In genomic region chr10:95299010-95299807, GRCm38 (mm10) we compare ENCODE assay signal across 25 mouse cellular contexts. TPM values are rescaled to one million over a fixed set of nuclear protein-coding genes. Genes with fewer than 3 reads are reported as not detected.
DNase-seq lines count a peak whose midpoint lies in the region; ATAC-seq and TF ChIP-seq lines count a peak whose summit lies in the region.
"Had no signal": no experiment of that assay in that cellular context is flagged by ENCODE, and none has a peak within 500 bp of the region (broad histone marks: within the 10 kb centered on the region; RNA-seq: fewer than 3 reads in every experiment).

No protein-coding gene starts in this region.

- no peak overlapping the region for H3K4me3 ChIP-seq in forebrain, embryonic 11.5 days (ENCODE audit: low read depth, low read length)
- no peak overlapping the region for H3K4me3 ChIP-seq in forebrain, postnatal 0 days (ENCODE audit: low read depth, low read length)
- H3K4me3 ChIP-seq in macrophage (ENCODE audit: inconsistent target): no peak overlapping the region
- H3K4me3 ChIP-seq: forebrain, embryonic 10.5 days; heart, embryonic 10.5 days; heart, embryonic 13.5 days had no signal

- H3K27me3 ChIP-seq in forebrain, embryonic 11.5 days (ENCODE audit: control insufficient read depth, insufficient read depth, low read length): no peaks in the 10 kb centered on the region
- H3K27me3 ChIP-seq in forebrain, postnatal 0 days (ENCODE audit: insufficient read depth, low read length): no peaks in the 10 kb centered on the region
- H3K27me3 ChIP-seq: heart, embryonic 13.5 days had no signal

- H3K27ac ChIP-seq in forebrain, embryonic 11.5 days (ENCODE audit: low read depth, low read length): no peak overlapping the region
- H3K27ac ChIP-seq in forebrain, postnatal 0 days (ENCODE audit: low read depth, low read length): no peak overlapping the region
- H3K27ac ChIP-seq in macrophage: peak overlapping the region; percentile 24; the same call in 1 of the 2 replicates
- H3K27ac ChIP-seq: forebrain, embryonic 10.5 days; heart, embryonic 10.5 days; heart, embryonic 13.5 days; hindbrain, embryonic 14.5 days; hindbrain, postnatal 0 days had no signal

- no peaks in the 10 kb centered on the region for H3K9me3 ChIP-seq in forebrain, embryonic 11.5 days (ENCODE audit: control insufficient read depth, low read length)
- no peaks in the 10 kb centered on the region for H3K9me3 ChIP-seq in forebrain, postnatal 0 days (ENCODE audit: low read length)
- H3K9me3 ChIP-seq: forebrain, embryonic 10.5 days; heart, embryonic 10.5 days; heart, embryonic 13.5 days had no signal

- ATAC-seq in forebrain, embryonic 11.5 days (replicated peaks; ENCODE audit: low FRiP score): no peak
- no peak for ATAC-seq in forebrain, postnatal 0 days
- ATAC-seq: forebrain, embryonic 14.5 days; intestine, postnatal 0 days had no signal

- H3K36me3 ChIP-seq in forebrain, embryonic 11.5 days (ENCODE audit: control insufficient read depth, insufficient read depth, low read length): no peaks in the 10 kb centered on the region
- H3K36me3 ChIP-seq in forebrain, postnatal 0 days (ENCODE audit: insufficient read depth): no peaks in the 10 kb centered on the region
- H3K36me3 ChIP-seq in macrophage (ENCODE audit: inconsistent target): no peaks in the 10 kb centered on the region
- H3K36me3 ChIP-seq: heart, embryonic 13.5 days had no signal

- no peaks in the 10 kb centered on the region for H3K79me2 ChIP-seq in macrophage (ENCODE audit: inconsistent target)

- DNase-seq in forebrain, embryonic 11.5 days (ENCODE audit: low spot score): peak; percentile 23
- DNase-seq in forebrain, postnatal 0 days: no peak
- DNase-seq in A20 (ENCODE audit: low read depth, low spot score): peak; percentile 80
- DNase-seq in CD4-positive helper T cell, adult 2 months (ENCODE audit: low read depth, low spot score): peak; percentile 16
- DNase-seq in embryo, embryonic 9.5 days (ENCODE audit: extremely low spot score): no peak
- DNase-seq in kidney, postnatal 25 days: no peak
- DNase-seq: adrenal gland, postnatal 10 days; adrenal gland, postnatal 36 days; cerebellum, adult 18-20 months; cerebellum, adult 9-10 months; cerebellum, postnatal 36 days; embryo, embryonic 11 days; gastrocnemius, postnatal 14 days; heart, adult 18-20 months; heart, postnatal 14 days; heart, postnatal 4 days; kidney, adult 2 months had no signal

- H3K9ac ChIP-seq in forebrain, embryonic 11.5 days (ENCODE audit: low read length): no peak overlapping the region
- no peak overlapping the region for H3K9ac ChIP-seq in forebrain, postnatal 0 days
- H3K9ac ChIP-seq: heart, embryonic 13.5 days; hindbrain, embryonic 14.5 days had no signal

- H3K4me1 ChIP-seq in forebrain, embryonic 11.5 days (replicated peaks; ENCODE audit: control insufficient read depth, insufficient read depth, low read length): no peaks in the 10 kb centered on the region; the same call in 1 of the 2 replicates
- H3K4me1 ChIP-seq in forebrain, postnatal 0 days (ENCODE audit: insufficient read depth): no peaks in the 10 kb centered on the region

- TF ChIP-seq CTCF in forebrain, postnatal 0 days (IDR thresholded peaks at IDR 0.05; ENCODE audit: low read depth): no peak

- no peak overlapping the region for H3K4me2 ChIP-seq in forebrain, embryonic 11.5 days (ENCODE audit: low read depth, low read length, severe bottlenecking)
- H3K4me2 ChIP-seq in forebrain, postnatal 0 days (ENCODE audit: low read depth): no peak overlapping the region
- H3K4me2 ChIP-seq: heart, embryonic 13.5 days; hindbrain, embryonic 14.5 days had no signal

- WGBS in forebrain, embryonic 11.5 days: 86% methylated on average over 18 of the region's 18 CpGs
- WGBS in forebrain, postnatal 0 days: 77% methylated on average over 18 of the region's 18 CpGs
- 94% methylated on average over 17 of the region's 18 CpGs for WGBS in macrophage (ENCODE audit: missing documents)

RNA-seq across cellular contexts. Expression of gene Cradd, which starts 24.7 kb away (rescaled TPM):
- polyA plus RNA-seq in forebrain, embryonic 11.5 days (2014; fragmentation: Nextera tagmentation; extraction: Ambion mirVana): 15.7 and 16.6 TPM in 2 replicates
- total RNA-seq in forebrain, postnatal 0 days (2014; rRNA removed): 8.3 and 10.8 TPM in 2 replicates
- 8.5 and 10.3 TPM in 2 replicates for polyA plus RNA-seq in forebrain, postnatal 0 days (2015; fragmentation: Nextera tagmentation; extraction: Ambion mirVana)
- 10 to 100 TPM in 17 of 26 experiments, 1 to 10 TPM in 9; 1.3 to 21.7 (median 15.0) TPM for total RNA-seq in macrophage (2018; cell fraction: chromatin; rRNA removed)
- 10 to 100 TPM in 1 of 26 experiments, 1 to 10 TPM in 25; 5.2 to 10.7 (median 8.5) TPM for total RNA-seq in macrophage (2018; cell fraction: cytosol; rRNA removed)
- 10 to 100 TPM in 12 of 26 experiments, 1 to 10 TPM in 14; 3.6 to 20.0 (median 9.3) TPM for total RNA-seq in macrophage (2018; cell fraction: nucleus; rRNA removed)
- 8.7 to 11.3 TPM (median 9.2 TPM) in 3 replicates for polyA plus RNA-seq in macrophage (2018)

Comparison
In these comparisons a context has a peak if more than half of its experiments do, and no peak if none do; other contexts are left out.
1. DNase-seq: peak in forebrain, embryonic 11.5 days (single experiment), A20 (single experiment) and CD4-positive helper T cell, adult 2 months (single experiment); none in forebrain, postnatal 0 days (single experiment), embryo, embryonic 9.5 days (single experiment) and kidney, postnatal 25 days (0 of 2).